Mouse (Mus musculus): ENCODE measurements around the gene Ncam2.

DNA sequence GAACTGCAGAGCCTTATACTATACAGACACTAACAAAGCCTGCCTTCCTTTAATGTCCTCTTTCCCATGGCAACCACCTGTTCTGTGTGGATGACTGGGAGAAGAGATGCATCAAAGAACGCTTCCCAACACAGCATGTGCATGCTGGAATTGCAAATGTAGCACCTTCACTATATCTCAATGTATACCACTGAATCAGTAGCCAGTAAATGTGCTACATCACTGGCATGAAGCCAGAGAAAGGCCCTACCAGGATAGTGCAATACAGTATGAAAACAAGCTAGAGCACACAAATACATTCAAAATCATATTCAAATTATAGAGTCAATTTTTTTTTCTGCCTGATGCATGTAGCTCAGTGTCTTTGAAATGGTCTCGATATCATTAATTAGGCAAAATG, 29.7 kb upstream of the Ncam2 start:
- TF ChIP-seq TAL1 (IDR thresholded peaks at IDR 0.05; ENCODE audit: low read length) (no peak), GATA1 (IDR thresholded peaks at IDR 0.05; ENCODE audit: low read length) (no peak)
